Mouse (Mus musculus) midbrain, embryonic 15.5 days (tissue): Measurements from ENCODE around the gene Lhx8. TPM values are rescaled to one million over a fixed set of nuclear protein-coding genes. Genes with fewer than 3 reads are reported as not detected.

Source experiments
- ATAC-seq: fragments of 200-750 bp; cut with Nextera tagmentation; replicated peaks from 2 replicates; pipeline ENCODE4 v1.8.0; 2017; ENCODE audit warnings: moderate TSS enrichment
- H3K27ac ChIP-seq: fragments of 300-500 bp; sonication (generic); 2 replicates; pipeline ENCODE4 v1.5.1; 2015; ENCODE audit warnings: mild to moderate bottlenecking, inconsistent platforms
- H3K27me3 ChIP-seq: fragments of 300-500 bp; sonication (generic); replicated peaks from 2 replicates; pipeline ENCODE4 v1.6.1; 2015; ENCODE audit warnings: inconsistent platforms
- H3K36me3 ChIP-seq: fragments of 300-500 bp; sonication (generic); replicated peaks from 2 replicates; pipeline ENCODE4 v1.6.1; 2015; ENCODE audit warnings: inconsistent platforms
- H3K4me1 ChIP-seq: fragments of 300-500 bp; sonication (generic); 2 replicates; pipeline ENCODE4 v1.6.1; 2015; ENCODE audit warnings: inconsistent platforms
- H3K4me2 ChIP-seq: fragments of 300-500 bp; sonication (generic); 2 replicates; pipeline ENCODE4 v1.6.1; 2015; ENCODE audit warnings: inconsistent platforms, mild to moderate bottlenecking, moderate library complexity
- H3K4me3 ChIP-seq: fragments of 300-500 bp; sonication (generic); 2 replicates; pipeline ENCODE4 v1.5.1; 2015; ENCODE audit warnings: mild to moderate bottlenecking, inconsistent platforms
- H3K9ac ChIP-seq: fragments of 300-500 bp; sonication (generic); 2 replicates; pipeline ENCODE4 v1.6.1; 2015; ENCODE audit warnings: mild to moderate bottlenecking, inconsistent platforms
- H3K9me3 ChIP-seq: fragments of 300-500 bp; sonication (generic); 2 replicates; pipeline ENCODE4 v1.6.1; 2016; ENCODE audit warnings: inconsistent platforms
- WGBS: fragments of 180-500 bp; shearing (Covaris S2); methylation state at CpG from one replicate; pipeline ENCODE4 v1.1.7; 2015; ENCODE audit warnings: mixed read lengths; 5-methylcytosine and 5-hydroxymethylcytosine counted together
- polyA plus RNA-seq: library from polyadenylated mRNA; unstranded; fragments of >200 nt; fragmentation: Nextera tagmentation; extraction: Ambion mirVana; gene quantifications from 2 replicates; pipeline ENCODE4 v1.2.1, GENCODE M21; 2015

The Lhx8 gene
- polyA plus RNA-seq, 1 experiment from 2014 or later: 4.4 TPM

GRCm38 (mm10) chr3:154301102-154301501 lies 29.4 kb downstream of the Lhx8 start:
- H3K9ac ChIP-seq: no peak overlapping the region
- ATAC-seq: no peak
- H3K4me1 ChIP-seq: no peaks in the 10 kb centered on the region
- H3K27me3 ChIP-seq: no peaks in the 10 kb centered on the region
- H3K36me3 ChIP-seq: no peaks in the 10 kb centered on the region
- H3K4me3 ChIP-seq: no peak overlapping the region
- no peak overlapping the region for H3K27ac ChIP-seq
- H3K4me2 ChIP-seq: no peak overlapping the region
- WGBS: 91% methylated on average over 4 of the region's 4 CpGs
- H3K9me3 ChIP-seq: no peaks in the 10 kb centered on the region

DNA sequence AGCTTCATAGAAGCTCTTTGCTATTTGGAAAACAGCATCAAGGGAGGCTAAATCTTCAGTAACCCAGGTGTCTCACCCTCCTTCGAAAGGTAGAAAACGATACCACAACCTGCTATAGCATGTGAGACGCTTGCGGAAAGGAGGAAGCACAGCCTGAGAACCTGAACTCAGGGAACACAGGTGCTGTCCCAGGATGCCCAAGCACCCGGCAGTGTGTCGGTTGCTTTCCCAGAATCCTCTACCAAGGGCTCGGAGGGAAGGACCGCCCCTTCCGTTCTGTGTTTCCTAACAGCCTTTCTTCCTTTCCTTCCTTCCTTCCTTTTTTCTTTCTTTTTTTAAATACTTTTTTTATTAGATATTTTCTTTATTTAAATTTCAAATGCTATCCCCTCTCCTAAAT lies 30.5 kb downstream of the Lhx8 start:
- Histone ChIP-seq H3K36me3 (no peaks in the 10 kb centered on the region), H3K4me2 (no peak overlapping the region), H3K27ac (no peak overlapping the region), H3K9me3 (no peaks in the 10 kb centered on the region), H3K27me3 (no peaks in the 10 kb centered on the region), H3K4me3 (no peak overlapping the region), H3K9ac (no peak overlapping the region), H3K4me1 (no peaks in the 10 kb centered on the region)
- ATAC-seq: no peak
- WGBS: 92% methylated on average over 9 of the region's 9 CpGs

DNA sequence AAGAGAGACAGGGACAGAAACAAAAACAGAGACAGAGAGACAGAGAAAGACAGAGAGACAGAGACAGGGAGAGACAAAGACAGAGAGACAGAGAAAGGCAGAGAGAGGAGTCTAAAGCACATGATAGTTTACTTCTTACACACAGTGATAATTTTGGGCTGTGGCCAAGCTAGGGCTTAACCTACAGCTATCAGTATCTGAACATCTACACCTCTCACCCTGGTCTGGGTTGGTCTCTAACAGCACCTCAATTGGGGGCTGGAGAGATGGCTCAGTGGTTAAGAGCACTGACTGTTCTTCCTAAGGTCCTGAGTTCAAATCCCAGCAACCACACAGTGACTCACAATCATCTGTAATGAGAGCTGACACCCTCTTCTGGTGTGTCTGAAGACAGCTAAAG lies 32.0 kb downstream of the Lhx8 start:
- H3K9me3 ChIP-seq: no peaks in the 10 kb centered on the region
- H3K36me3 ChIP-seq: no peaks in the 10 kb centered on the region
- no peak overlapping the region for H3K4me3 ChIP-seq
- no peak overlapping the region for H3K4me2 ChIP-seq
- no peaks in the 10 kb centered on the region for H3K27me3 ChIP-seq
- no peak for ATAC-seq
- H3K27ac ChIP-seq: no peak overlapping the region
- H3K4me1 ChIP-seq: no peaks in the 10 kb centered on the region
- no peak overlapping the region for H3K9ac ChIP-seq

DNA sequence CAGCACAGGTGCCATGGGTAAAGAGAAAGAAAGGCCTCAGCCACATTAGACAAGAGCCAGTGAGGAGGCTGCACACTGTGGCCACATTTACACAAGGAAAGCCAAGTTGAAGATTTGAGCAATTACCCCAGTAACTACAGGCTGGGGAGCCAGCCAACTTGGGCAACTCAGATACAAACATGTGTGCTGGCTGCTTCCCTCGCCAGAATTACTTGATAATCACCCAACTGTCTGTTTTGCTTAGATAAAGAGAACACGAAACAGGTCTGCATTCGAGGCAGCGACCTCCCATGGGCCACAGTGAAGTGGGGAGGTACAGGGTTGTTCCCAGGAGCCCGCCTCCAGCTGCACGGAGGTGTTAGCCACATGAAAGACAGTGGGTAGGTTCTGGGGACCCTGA lies 33.0 kb downstream of the Lhx8 start:
- WGBS: 65% methylated on average over 6 of the region's 6 CpGs
- ATAC-seq: no peak

DNA sequence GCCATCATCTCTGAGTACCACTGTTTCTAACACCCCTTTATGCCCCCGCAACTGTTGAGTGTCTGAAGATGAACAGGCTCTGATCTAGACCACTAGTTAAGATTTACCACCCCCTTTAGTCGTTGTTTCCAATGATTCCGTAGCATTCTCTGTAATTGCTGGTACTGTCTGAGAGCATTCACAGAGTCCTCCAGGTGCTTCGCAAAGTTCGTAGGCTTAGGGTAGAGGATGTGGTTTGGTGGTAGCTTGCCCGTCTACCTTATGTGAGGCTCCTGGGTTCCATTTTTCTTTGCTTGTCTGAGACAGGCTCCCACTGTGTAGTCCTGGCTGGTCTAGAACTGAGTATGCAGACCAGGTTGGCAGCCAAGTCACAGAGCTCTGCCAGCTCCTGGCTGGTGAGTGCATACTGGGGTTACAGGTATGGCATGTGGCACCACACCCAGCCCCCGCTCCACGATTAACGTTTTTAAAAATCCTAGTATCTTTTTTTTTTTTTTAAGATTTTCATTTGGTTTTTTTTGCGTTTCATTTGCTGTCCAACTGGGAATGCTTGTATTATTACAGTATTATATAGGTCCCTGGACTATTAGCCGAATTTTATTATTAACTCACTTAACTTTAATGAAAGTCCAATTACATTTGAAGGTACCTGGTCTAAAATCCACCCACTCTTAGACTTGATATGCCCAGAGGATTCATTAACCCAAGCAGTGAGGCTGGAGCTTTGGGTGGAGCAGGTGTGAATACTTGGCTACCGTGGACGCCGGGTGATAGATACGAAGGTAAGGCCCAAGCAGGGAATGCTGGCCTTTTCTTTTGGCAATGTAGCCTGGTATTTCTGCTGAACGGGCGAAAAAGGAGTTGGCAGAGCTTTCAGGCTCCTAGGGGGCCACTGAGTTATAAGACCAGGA lies 35.3 kb downstream of the Lhx8 start:
- Histone ChIP-seq H3K27ac (no peak overlapping the region), H3K4me3 (no peak overlapping the region), H3K9ac (no peak overlapping the region), H3K27me3 (no peaks in the 10 kb centered on the region), H3K4me2 (no peak overlapping the region), H3K36me3 (no peaks in the 10 kb centered on the region), H3K9me3 (no peaks in the 10 kb centered on the region), H3K4me1 (no peaks in the 10 kb centered on the region)
- 91% methylated on average over 17 of the region's 17 CpGs for WGBS
- ATAC-seq: no peak

More for the DNA sequence above, 33.0 kb downstream of the Lhx8 start:
- no peak overlapping the region for H3K4me3 ChIP-seq
- H3K4me1 ChIP-seq: no peaks in the 10 kb centered on the region
- H3K36me3 ChIP-seq: no peaks in the 10 kb centered on the region
- H3K27me3 ChIP-seq: no peaks in the 10 kb centered on the region
- no peak overlapping the region for H3K9ac ChIP-seq
- H3K9me3 ChIP-seq: no peaks in the 10 kb centered on the region
- no peak overlapping the region for H3K27ac ChIP-seq
- H3K4me2 ChIP-seq: no peak overlapping the region

- ATAC-seq: no peak
- Histone ChIP-seq H3K4me3 (no peak overlapping the region), H3K9ac (no peak overlapping the region), H3K9me3 (no peaks in the 10 kb centered on the region), H3K4me2 (no peak overlapping the region), H3K4me1 (no peaks in the 10 kb centered on the region), H3K27ac (no peak overlapping the region), H3K36me3 (no peaks in the 10 kb centered on the region), H3K27me3 (no peaks in the 10 kb centered on the region)
- WGBS: 79% methylated on average over 9 of the region's 9 CpGs
These were observed 36.5 kb downstream of the Lhx8 start for GRCm38 (mm10) chr3:154293839-154294490.

- H3K4me3 ChIP-seq: no peak overlapping the region
- H3K9me3 ChIP-seq: no peaks in the 10 kb centered on the region
- H3K27ac ChIP-seq: no peak overlapping the region
- no peak overlapping the region for H3K9ac ChIP-seq
- no peak overlapping the region for H3K4me2 ChIP-seq
- H3K27me3 ChIP-seq: no peaks in the 10 kb centered on the region
- H3K36me3 ChIP-seq: no peaks in the 10 kb centered on the region
- no peaks in the 10 kb centered on the region for H3K4me1 ChIP-seq
- no peak for ATAC-seq
- 68% methylated on average over 5 of the region's 5 CpGs for WGBS
These were observed 38.3 kb downstream of the Lhx8 start for GRCm38 (mm10) chr3:154292126-154292525.

DNA sequence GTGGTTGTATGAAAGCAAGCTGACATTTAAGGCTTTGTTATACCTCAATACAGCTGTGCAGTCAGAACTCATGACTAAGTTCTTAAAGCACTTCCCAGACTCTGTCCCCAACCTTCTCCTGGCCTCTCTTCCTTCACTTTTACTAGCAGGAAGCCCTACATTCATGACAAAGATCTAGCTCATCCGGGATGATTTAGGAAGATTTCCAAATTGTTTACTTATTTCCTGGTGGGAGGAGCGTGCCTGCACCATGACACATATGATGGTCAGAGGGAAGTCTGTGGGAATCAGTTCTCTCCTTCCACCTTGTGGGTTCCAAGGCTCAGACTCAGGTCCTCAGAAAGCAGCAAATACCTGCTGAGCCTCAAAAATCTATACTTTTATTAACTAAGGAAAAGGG lies 40.1 kb downstream of the Lhx8 start:
- Histone ChIP-seq H3K4me1 (no peaks in the 10 kb centered on the region), H3K9me3 (no peaks in the 10 kb centered on the region), H3K4me2 (no peak overlapping the region), H3K27me3 (no peaks in the 10 kb centered on the region), H3K27ac (no peak overlapping the region), H3K9ac (no peak overlapping the region), H3K36me3 (no peaks in the 10 kb centered on the region), H3K4me3 (no peak overlapping the region)
- ATAC-seq: no peak
- WGBS: 77% methylated on average over 2 of the region's 2 CpGs

GRCm38 (mm10) chr3:154288429-154289069 lies 41.9 kb downstream of the Lhx8 start:
- no peak for ATAC-seq
- H3K4me1 ChIP-seq: no peaks in the 10 kb centered on the region
- no peaks in the 10 kb centered on the region for H3K9me3 ChIP-seq
- no peak overlapping the region for H3K27ac ChIP-seq
- H3K4me3 ChIP-seq: no peak overlapping the region
- no peaks in the 10 kb centered on the region for H3K36me3 ChIP-seq
- H3K9ac ChIP-seq: no peak overlapping the region
- 82% methylated on average over 4 of the region's 4 CpGs for WGBS
- no peak overlapping the region for H3K4me2 ChIP-seq
- no peaks in the 10 kb centered on the region for H3K27me3 ChIP-seq

DNA sequence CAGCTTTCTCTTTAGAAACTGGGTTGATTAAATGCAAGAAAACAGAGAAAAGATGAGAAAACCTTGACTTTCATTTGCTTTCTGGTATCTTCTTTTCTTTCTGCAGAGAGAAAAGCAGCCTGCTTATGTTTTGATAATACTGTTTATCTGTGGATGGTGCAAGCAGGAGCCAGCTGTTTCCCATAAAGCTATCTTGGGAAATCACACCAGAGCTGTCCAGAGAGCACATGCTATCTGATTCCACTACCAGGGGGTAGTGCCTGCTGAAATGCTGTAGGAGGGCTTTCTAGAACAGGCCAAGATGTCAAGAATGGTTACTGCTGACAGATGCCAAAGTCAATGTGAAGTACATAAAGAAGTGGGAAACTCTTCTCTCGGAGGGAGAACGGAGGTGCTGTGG lies 43.2 kb downstream of the Lhx8 start:
- no peaks in the 10 kb centered on the region for H3K27me3 ChIP-seq
- no peak overlapping the region for H3K27ac ChIP-seq
- no peak overlapping the region for H3K4me3 ChIP-seq
- WGBS: 85% methylated on average over 2 of the region's 2 CpGs
- H3K4me1 ChIP-seq: no peaks in the 10 kb centered on the region
- no peak overlapping the region for H3K9ac ChIP-seq
- no peaks in the 10 kb centered on the region for H3K36me3 ChIP-seq
- no peak overlapping the region for H3K4me2 ChIP-seq
- ATAC-seq: no peak
- no peaks in the 10 kb centered on the region for H3K9me3 ChIP-seq

- H3K9me3 ChIP-seq: no peaks in the 10 kb centered on the region
- no peaks in the 10 kb centered on the region for H3K27me3 ChIP-seq
- H3K4me3 ChIP-seq: no peak overlapping the region
- no peak overlapping the region for H3K9ac ChIP-seq
- WGBS: 61% methylated on average over 4 of the region's 4 CpGs
- no peak for ATAC-seq
- H3K27ac ChIP-seq: no peak overlapping the region
- H3K4me2 ChIP-seq: no peak overlapping the region
- H3K4me1 ChIP-seq: no peaks in the 10 kb centered on the region
- H3K36me3 ChIP-seq: no peaks in the 10 kb centered on the region
These were observed 45.1 kb downstream of the Lhx8 start for GRCm38 (mm10) chr3:154285351-154285750.

- WGBS: 88% methylated on average over 3 of the region's 3 CpGs
- Histone ChIP-seq H3K4me3 (no peak overlapping the region), H3K4me2 (no peak overlapping the region), H3K27me3 (no peaks in the 10 kb centered on the region), H3K36me3 (no peaks in the 10 kb centered on the region), H3K4me1 (no peaks in the 10 kb centered on the region), H3K9ac (no peak overlapping the region), H3K9me3 (no peaks in the 10 kb centered on the region), H3K27ac (no peak overlapping the region)
- no peak for ATAC-seq
These were observed 46.2 kb downstream of the Lhx8 start for GRCm38 (mm10) chr3:154284260-154284659.
